Mouse (Mus musculus) lung, adult 18-20 months (tissue): ENCODE measurements around the gene Dlx1.

Experiments
- DNase-seq, 2 experiments: peaks; one replicate each; pipeline ENCODE4 v3.0.0; 2022; ENCODE audit warnings: mixed read lengths in 2 of 2

Gene Dlx1

DNA sequence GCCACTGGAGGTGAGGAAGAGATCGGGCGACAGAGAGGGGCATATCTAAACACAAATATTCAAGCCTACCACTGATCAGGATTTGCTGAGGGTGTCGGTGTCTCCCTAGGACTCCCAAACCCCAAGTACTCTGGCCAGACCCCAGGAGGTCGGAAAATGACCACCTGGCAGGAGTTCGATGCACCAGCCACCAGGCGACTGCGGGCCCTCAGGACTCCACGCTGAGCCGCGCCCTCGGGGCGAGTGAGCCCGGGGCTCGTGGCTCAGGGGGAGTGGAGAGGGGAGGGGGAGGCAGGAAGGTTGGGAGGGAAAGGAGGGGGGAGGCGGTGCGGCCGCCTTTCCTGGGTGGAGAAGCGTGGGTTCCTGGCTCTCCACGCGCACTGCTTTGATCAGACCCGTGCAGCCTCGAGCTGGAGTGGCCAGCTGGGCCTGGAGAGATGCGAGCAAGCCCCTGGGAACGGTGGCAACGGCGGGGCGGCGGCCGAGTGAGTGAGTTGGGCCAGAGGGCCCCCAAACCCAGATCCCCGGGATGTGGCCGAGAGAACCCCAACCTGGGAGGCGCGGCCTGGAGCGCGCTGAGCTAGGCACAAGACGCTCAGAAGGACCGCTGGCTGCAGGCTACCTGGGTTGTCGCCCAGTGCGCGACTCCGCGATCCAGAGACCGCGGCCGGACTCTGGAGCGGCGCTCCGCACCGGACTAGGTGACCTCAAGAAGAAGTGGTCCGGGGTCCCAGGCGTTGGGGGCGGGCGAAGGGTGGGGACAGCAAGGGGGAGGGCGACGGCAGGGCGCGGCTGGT, 999 bp downstream of the Dlx1 start:
- DNase-seq: no peak

DNA sequence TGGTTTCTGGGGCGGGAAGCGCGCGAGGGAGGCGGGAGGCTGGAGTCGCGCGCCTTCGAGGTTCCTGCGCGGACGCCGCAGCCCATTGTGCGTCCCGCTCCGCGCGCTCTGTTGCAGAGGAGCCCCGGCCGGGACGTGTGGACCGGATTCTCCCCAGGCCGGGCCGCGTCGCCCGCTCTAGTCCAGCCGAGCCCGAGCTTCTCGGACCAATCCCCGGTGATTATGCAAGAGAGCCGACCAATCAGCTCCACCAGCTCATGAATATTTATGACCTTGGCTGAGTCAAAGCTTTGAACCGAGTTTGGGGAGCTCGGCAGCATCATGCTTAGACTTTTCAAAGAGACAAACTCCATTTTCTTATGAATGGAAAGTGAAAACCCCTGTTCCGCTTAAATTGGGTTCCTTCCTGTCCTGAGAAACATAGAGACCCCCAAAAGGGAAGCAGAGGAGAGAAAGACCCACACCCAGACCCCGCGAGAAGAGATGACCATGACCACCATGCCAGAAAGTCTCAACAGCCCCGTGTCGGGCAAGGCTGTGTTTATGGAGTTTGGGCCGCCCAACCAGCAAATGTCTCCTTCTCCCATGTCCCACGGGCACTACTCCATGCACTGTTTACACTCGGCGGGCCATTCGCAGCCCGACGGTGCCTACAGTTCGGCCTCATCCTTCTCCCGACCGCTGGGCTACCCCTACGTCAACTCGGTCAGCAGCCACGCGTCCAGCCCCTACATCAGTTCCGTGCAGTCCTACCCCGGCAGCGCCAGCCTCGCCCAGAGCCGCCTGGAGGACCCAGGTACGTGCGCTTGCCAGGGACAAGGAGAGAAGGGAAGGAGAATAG, 1.8 kb downstream of the Dlx1 start:
- peak; percentile 59 to 61 for DNase-seq

DNA sequence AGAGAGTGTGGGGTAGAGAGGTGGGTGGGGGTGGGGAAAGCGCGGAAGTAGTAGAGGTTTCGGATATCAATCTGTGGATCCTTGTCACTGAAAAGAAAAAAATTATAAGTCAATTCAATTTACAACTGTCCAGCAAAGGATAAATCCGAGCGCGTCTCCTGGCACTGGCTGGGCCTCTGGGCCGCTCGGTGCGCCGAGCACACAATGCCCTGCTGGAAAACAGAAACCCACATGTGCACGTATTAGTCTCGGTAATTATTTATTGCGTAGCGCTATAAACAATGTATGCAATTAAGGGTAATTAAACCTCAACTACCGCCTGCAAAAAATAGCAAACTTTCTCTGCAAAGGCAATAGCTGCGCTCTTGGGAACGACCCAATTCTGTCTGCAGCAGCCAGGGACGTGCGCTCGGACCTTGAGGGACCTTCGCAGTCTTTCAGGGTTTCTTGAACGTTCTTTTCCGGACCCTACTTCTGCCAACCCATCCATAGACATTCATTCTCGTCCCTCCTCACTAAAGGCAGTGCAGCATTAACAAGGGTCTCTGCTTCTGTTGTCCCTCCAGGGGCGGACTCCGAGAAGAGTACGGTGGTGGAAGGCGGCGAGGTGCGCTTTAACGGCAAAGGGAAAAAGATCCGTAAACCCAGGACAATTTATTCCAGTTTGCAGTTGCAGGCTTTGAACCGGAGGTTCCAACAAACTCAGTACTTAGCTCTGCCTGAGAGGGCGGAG, 2.6 kb downstream of the Dlx1 start:
- DNase-seq: no peak

DNA sequence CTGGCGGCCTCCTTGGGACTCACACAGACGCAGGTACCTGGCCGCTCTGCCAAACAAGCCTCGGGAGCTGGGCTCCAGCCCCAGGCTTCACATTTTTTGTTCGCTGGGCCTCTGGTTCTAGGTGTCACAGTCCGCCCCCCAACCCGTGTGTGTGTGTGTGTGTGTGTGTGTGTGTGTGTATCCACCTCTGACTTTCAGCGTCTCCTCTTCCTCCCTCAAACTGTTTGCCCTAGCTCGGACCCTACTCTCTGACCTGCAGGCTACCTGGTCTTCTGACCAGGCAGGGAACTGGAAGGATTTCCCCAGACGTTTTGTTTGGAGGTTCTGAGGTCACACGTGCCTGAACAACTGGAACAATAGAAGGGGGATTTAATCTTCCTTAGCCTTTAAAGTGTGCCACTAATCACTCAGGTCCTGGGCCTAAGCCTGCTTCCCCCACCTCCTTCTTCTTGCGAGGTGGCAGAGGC, 3.2 kb downstream of the Dlx1 start:
- DNase-seq: no peak

DNA sequence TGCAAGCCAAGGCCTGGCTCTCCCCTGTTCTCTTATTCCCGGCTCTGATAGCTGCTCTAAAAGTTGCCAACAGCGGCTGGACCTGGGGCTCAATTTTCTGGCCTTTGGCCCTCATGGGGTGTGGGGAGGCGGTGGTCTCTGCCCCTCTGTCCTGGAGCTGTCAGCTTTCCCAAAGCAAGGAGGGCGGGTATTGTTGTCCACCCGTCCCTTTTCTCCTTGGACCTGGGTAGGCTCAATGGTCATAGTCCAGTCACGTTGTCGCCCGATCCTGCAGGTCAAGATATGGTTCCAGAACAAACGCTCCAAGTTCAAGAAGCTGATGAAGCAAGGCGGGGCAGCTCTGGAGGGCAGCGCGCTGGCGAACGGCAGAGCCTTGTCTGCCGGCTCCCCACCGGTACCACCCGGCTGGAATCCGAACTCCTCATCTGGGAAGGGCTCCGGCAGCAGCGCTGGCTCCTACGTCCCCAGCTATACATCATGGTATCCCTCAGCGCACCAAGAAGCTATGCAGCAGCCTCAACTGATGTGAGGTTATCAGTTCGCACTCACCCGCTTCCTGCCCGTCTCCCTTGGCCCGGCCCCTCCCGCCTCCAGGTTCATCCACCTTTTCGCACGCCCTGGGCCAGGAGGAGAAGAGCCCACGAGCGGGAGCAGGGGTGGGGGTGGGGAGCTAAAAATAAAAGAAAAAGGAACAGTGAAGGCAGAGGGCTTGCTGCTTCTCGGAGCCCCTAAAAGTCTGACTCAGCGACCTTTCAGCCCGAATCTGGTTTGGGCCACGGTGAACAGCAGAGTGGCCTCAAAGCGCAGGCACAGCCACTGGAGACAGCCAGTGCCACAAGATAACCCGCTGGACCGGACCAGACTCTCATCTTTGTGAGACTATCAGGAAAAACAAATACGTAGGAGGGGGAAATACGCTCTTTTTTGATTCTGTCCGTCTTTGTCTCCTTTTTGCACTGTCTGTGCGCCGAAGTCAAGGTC, 4.4 kb downstream of the Dlx1 start:
- no peak for DNase-seq

DNA sequence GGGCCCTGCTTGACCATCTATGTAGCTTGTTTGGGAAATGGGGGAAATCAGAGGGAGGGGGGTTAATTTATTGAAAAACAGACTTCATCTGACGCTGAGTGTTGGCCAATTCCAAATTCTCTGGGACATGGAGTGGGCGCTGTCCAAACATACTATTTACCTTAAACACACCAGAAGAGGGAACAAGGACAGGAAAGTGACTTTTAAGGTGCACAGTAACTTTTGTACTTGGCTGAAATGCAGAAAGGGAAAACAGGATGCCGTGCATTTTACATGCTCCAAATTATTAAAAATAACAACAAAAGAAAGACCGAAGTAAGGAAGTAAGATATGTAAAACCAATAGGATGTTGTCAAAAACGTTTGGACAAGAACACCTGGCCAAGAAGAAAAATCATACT, 5.2 kb downstream of the Dlx1 start:
- DNase-seq: no peak

DNA sequence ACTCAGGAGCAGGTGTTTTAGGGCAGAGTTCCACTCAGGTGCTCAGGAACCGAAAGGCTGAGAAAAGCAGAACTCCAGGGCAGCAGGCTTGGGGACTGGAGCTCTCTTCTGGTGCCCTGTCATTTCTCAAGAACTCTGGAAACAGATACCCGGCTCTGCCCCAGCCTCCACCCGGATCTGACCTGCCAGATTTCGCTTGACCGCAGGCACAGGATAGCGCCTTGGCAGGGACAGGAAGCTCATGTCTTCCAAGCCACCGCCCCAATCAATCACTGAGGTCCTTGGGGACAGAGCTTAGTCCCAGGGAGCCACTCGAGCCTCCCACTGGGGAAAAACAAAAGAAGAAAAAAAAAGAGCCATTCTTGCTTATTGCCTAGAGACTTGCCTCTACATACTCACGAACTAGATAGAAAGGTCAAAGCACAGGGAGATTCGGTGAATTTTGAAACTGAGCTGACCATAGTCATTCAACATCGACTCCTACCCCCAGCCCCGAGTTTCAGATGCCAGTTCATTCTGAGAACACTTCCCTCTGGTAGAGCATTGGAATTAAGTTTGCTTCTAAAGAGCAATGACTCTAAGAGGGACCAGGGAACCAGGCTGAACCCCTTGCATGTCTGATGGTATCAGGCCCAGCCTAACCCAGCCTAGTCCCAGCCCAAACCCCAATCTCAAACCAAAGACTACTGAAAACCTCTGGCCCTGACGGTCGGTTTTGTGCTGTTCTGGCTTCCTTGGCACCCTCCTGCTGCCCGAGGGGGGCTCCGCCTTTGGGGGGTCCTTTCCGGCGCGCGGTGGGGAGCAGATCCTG, 6.5 kb downstream of the Dlx1 start:
- DNase-seq: no peak

DNA sequence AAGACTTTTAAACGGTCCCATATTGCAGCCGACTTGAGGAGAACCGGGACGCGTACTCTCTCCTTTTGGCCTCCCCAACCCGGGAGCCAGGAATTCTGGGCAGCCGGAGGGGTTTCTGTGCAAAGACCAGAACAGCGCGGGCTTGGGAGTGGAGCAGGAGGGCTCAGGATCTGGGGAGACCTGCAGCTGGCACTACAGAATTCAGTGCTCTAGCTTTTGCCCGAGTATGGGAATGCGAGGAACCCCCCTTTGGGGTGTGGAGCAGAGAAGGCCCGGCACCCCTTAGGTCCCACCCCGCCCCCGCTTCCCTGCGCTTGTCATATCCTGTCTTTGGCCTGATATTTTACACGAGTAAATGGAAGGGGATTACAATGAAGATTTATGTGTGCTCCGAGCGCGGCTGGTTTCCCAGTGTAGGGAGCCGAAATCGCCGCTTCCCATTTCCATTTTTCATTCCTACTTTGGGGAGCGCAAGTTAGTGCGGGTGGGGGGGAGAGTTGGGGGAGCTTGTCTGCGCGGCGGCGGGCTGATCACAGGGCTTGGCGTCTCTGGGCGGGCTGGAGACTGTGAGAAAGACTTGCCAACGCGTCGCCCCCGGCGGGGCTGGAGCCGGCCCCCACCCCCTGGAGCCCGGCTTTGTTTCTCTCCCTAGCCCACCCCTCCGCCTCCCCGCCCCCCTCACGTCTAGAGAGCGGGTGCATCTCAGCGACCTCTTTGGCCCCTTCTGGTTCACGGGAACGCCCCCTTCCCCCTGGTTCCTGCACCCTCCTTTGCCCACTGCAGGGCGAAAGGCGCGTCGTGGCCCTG, 12.9 kb downstream of the Dlx1 start:
- no peak for DNase-seq

DNA sequence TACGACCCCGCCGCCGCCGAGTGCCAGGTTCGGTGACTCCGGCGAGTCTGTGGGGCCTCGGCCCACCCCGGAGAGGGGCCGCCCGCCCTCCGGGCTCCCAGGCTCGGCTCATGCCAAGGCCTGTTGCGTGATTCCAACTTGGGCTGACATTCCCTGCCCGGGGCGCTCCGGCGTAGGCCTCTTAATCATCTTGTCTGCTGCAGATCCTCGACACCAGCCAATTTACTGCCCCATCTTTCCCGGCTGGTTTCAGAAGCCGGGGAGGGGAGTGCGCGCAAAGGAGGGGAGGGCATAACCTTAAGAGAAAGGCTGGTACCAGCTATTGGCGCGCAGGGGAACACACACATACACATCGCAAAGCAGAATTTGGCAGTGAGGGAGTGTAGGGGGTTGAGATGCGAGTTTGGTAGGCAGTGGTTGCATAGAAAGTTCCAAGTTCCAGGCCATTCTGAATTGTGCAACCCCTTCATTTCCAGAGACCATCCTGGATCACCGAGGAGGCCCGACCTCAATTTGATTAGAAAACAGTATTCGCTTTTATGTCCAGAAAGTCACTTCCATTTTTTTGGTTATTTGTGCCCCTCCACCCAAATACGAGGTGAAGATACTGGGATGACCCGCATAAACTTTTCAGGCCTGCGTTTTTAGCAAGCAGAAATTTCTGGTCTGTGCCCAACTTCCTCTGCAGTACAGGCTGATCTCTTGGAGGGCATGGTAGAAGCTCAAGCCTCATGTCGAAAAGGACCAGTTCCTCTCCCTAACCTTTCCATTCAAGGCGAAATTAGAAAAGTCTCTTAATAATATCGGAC, 13.7 kb downstream of the Dlx1 start:
- DNase-seq: no peak

DNA sequence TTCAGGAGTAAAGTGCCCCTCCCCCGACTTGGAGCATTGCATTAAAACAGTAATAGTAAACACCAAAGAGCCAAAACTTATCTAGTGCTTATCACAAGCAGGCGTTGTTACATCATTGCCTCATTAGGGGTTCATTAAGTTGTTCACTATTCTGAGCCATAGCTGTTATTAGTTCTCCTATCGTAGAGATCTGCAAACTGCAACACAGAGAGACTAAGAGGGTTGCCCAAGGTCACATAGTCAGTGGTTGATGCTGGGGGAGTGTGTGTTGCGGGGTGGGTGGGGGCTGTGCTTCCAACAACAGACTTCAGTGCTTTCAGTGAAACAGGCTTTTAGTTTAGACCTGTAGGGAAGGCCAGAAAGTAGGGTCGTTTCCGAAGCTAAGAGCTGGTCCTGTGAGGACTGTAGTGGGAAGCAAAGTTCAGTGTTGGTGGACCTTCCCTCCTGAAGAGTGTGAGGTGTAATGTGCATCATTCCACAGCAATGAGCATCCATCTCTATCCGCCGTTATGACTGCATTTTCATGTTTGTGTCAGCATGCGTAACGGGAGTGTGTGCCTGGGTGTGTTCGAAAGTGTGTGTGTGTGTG, 14.4 kb downstream of the Dlx1 start:
- DNase-seq: no peak

DNA sequence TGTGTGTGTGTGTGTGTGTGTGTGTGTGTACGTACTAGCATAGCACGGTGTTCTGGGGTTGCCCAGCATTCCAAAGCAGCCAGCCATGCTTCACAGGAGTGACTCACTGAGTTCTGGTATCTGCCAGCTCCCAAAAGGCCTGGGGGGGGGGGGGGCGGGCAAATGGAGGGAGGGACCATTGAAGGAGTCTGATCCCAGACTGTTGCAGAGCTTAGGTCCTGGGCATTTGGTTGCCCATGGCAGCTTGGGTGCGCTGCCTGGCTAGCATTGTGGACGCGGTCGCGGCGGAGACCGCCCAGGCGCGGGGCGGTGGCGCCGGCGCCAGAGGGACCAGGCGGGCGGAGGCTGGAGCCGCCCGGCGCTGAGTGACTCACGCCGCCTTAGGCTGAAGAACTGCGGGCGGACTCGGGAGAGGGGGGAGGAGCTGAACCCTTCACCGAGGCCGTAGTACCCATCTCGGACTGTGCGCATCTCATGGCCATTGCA, 14.9 kb downstream of the Dlx1 start:
- peak in 1 of 2 experiments; percentile 18 for DNase-seq

DNA sequence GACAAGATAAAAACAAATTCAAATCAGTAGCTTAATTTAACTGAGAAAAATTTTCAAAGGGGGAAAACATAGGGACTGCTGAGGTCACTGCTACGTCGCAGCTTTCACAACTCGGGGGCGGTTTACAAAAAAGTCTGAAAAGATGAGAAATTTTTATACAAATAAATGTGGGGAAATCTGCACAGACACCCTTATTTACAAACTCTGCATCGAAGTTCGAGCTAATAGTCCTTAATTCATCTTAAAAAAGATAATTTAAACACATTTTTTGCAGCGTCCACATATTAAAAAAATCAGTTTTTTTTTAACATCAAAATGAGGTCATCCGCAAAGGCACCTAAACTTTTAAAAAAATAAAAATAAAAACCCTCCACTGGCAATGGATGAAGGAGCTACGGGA, 15.6 kb downstream of the Dlx1 start:
- no peak for DNase-seq

DNA sequence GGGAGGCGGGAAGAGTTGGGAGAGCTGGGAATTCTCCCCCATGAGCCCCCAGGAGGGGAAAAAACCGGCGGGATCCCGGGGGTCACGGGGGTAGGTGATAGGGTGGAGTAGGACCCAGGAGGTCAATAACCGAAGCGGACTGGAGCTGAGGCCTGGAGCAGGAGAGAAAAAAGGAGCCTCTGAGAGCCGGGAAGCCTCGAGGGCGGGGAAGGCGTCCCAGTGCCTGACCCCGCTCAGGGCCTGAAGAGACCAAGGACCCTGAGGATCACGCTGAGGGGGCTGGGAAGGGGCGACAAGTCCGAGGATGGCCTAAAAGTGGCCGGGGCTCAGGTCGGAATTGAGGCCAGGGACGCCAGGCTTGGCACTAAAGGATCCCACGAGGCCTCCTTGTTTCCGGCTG, 16.0 kb downstream of the Dlx1 start:
- DNase-seq: no peak

DNA sequence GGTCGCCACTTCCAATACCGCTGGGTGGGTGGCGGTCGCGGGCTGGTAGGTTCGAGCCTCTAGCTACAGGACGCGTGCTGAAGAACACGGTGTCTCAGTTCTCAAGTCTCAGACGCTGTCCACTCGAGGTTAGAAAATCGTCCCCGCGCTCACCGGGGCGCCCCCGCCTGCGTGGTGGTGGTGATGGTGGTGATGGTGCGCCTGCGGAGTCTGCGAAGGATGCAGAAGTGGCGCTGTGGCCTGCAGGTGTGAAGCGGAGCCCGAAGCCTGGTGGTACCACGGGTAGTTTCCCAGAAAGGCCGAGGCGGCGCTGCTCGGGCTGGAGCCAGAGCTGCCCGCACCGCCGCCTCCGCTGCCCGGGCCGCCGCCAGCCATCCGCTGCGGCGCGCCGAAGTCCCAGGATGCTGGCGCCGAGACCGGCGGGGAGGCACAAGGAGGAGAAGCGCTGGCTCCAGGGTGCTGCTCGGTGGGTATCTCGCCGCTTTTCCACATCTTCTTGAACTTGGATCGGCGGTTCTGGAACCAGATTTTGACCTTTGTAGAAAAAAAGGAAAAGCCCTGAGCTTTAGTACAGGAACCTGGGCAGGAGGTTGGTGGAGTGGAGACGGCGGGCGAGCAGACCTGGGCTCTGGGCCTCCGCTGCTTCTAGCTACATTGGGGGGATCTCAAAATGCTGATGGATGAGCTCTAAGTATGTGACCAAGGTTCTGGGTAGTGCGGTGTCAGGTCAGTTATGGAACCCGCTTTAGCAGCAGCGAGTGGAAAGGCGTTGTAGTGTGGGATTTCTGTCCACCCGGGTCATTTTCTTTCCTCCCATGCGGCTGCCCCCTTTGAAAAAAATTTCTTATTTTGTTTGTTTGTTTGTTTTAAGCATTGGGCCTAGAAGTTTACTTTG, 16.7 kb downstream of the Dlx1 start:
- no peak for DNase-seq

DNA sequence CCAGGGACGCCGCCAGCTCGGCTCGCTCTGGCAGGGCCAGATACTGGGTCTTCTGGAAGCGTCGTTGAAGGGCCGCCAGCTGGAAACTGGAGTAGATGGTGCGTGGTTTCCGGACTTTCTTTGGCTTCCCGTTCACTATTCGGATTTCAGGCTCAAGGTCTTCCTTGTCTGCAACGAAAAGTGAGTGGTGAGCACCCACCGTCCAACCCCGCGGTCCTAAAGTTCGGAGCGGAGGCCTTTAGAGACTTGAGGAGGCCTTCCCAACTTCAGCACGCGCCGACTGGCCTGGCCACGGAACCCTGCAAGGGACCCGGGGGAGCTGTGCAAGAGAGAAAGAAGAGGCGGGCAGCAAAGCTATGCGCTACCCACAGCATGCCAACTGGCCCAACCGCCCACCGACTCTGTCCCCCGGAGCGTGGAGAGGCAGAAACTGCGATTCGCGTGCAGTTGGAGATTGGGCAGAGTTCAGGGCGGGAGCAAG, 17.5 kb downstream of the Dlx1 start:
- DNase-seq: no peak

DNA sequence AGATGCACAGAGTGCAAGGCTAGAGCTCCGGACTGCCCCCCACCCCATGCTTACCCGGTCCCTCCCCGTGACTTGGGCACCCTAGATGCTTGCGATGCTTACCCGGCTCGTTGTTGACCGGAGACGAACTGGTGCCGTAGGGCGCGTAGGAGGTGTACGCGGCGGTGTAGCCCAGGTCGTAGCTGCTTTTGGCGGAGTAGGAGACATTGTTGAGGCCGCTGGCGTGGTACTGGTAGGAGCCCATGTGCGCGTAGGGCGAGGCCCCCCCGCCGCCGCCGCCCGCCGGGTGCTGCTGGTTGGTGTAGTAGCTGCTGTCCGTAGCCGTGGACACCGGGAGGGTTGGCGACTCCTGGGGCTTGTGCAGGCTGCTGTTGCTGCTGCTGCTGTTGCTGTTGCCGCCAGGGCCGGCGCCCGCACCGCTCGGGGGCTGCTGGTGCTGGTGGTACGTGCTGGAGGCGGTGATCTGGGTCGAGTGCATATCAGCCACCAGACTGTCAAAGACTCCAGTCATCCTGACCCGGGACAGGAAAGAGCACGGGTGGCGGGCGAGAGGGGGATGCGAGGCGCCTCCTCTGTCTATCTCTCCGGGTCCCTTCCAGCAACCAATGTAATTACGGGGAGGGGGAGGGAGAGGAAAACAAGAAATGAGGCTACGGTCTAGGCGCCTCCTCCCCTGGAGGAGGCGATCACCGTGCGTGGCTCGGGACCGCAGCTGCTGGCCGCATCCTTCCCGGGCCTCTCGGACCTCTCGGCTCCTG, 18.1 kb downstream of the Dlx1 start:
- peak in 1 of 2 experiments; percentile 17 for DNase-seq

DNA sequence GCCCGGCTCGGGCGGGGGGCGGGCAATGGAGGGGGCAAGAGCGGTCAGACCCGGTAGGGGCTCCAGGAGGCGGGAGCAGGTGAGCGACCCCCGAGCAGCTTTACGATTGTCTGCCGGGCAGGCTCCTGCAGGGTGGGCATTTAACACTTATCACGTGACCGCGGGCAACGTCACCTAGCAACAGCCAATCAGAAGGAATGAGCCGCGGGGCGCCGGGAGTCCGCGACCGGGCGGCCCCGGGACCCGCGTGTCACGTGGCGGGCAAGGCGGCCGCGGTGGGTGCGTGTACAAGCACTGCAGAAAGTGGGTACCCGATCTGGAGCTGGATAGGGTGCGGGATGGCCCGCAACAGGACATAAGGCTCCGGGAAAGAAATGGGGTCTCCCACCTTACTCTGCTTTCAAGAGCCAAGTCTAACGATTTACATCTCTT, 18.7 kb downstream of the Dlx1 start, which contains the start of gene Dlx2:
Gene Dlx2, minus strand, starts transcription at position 115 of the 432 bp plus-strand sequence.
- no peak for DNase-seq
